Mouse (Mus musculus): ENCODE data around the gene Gimap4. TPM values are rescaled to one million over a fixed set of nuclear protein-coding genes. Genes with fewer than 3 reads are reported as not detected.

Gimap4 gene
- total and polyA plus RNA-seq, 3 experiments: 0.12 to 0.25 TPM; not detected in 1

- no peak overlapping the region for H3K4me3 ChIP-seq (ENCODE audit: control insufficient read depth in 1 of 2, insufficient read depth in 1 of 2, low read depth in 2 of 2, low read length in 2 of 2)
- H3K9me3 ChIP-seq (replicated peaks; ENCODE audit: insufficient read depth, low read length): no peaks in the 10 kb centered on the region
- H3K9ac ChIP-seq (ENCODE audit: control insufficient read depth, low read depth, low read length, poor library complexity, severe bottlenecking): no peak overlapping the region
- no peak for TF ChIP-seq GATA1 (IDR thresholded peaks at IDR 0.05; ENCODE audit: low read depth, low read length)
- TF ChIP-seq ZC3H11A (IDR thresholded peaks at IDR 0.05; ENCODE audit: low read depth, low read length): no peak
- TF ChIP-seq POLR2AphosphoS5 (IDR thresholded peaks at IDR 0.05; ENCODE audit: borderline replicate concordance, low read depth, low read length): no peak
- no peak for TF ChIP-seq USF2 (IDR thresholded peaks at IDR 0.05; ENCODE audit: borderline replicate concordance in 1 of 2, insufficient read depth in 1 of 2, low read depth in 1 of 2, low read length in 2 of 2)
- TF ChIP-seq NELFE (IDR thresholded peaks at IDR 0.05; ENCODE audit: low read depth, low read length): no peak
- no peak for TF ChIP-seq MAX (IDR thresholded peaks at IDR 0.05; ENCODE audit: low read length)
- TF ChIP-seq EP300 (IDR thresholded peaks at IDR 0.05; ENCODE audit: low read depth in 1 of 2, low read length in 2 of 2): no peak
- no peak for TF ChIP-seq ZMIZ1 (IDR thresholded peaks at IDR 0.05; ENCODE audit: low read depth, low read length)
- no peak for TF ChIP-seq TAL1 (IDR thresholded peaks at IDR 0.05; ENCODE audit: low read length)
- TF ChIP-seq UBTF (IDR thresholded peaks at IDR 0.05; ENCODE audit: borderline replicate concordance, insufficient read depth, low read depth, low read length): no peak
- TF ChIP-seq CHD2 (IDR thresholded peaks at IDR 0.05; ENCODE audit: low read length): no peak
- H3K4me1 ChIP-seq (ENCODE audit: control insufficient read depth in 1 of 2, insufficient read depth in 2 of 2, low read length in 2 of 2): no peaks in the 10 kb centered on the region
- no peaks in the 10 kb centered on the region for H3K36me3 ChIP-seq (ENCODE audit: control insufficient read depth in 1 of 2, insufficient read depth in 2 of 2, low read length in 2 of 2)
- H3K79me2 ChIP-seq (ENCODE audit: control insufficient read depth, insufficient read depth, low read length, poor library complexity): no peaks in the 10 kb centered on the region
- H3K27ac ChIP-seq (ENCODE audit: control insufficient read depth, low read depth, low read length): no peak overlapping the region
- H3K27me3 ChIP-seq (ENCODE audit: control insufficient read depth in 1 of 2, insufficient read depth in 2 of 2, low read length in 2 of 2): no peaks in the 10 kb centered on the region
- no peak for DNase-seq (ENCODE audit: low read depth, low spot score)
These were observed 56.9 kb downstream of the Gimap4 start for GRCm38 (mm10) chr6:48741273-48741672.

Other genes starting within 250 kb of the Gimap4 start
- gene Zfp467, start 238.7 kb upstream of the Gimap4 start, total RNA-seq (2012; rRNA removed): 0.85 and 1.0 TPM in 2 replicates
- gene Zfp467, start 238.7 kb upstream of the Gimap4 start, polyA plus RNA-seq (2012; ENCODE audit: insufficient read depth in 1 of 2, insufficient read length in 2 of 2, low read depth in 1 of 2, low replicate concordance in 2 of 2, missing spikeins in 1 of 2): 1 to 10 TPM in 1 of 2 experiments, not detected in 1; 5.7 TPM
- gene Sspo, start 236.3 kb upstream of the Gimap4 start, total RNA-seq (2012; rRNA removed): not detected in 2 replicates
- gene Sspo, start 236.3 kb upstream of the Gimap4 start, polyA plus RNA-seq (2012; ENCODE audit: insufficient read depth in 1 of 2, insufficient read length in 2 of 2, low read depth in 1 of 2, low replicate concordance in 2 of 2, missing spikeins in 1 of 2): not detected
- not detected in 2 replicates for gene Atp6v0e2, start 146.9 kb upstream of the Gimap4 start, total RNA-seq (2012; rRNA removed)
- not detected for gene Atp6v0e2, start 146.9 kb upstream of the Gimap4 start, polyA plus RNA-seq (2012; ENCODE audit: insufficient read depth in 1 of 2, insufficient read length in 2 of 2, low read depth in 1 of 2, low replicate concordance in 2 of 2, missing spikeins in 1 of 2)
- not detected in 2 replicates for gene Lrrc61, start 129.8 kb upstream of the Gimap4 start, total RNA-seq (2012; rRNA removed)
- gene Lrrc61, start 129.8 kb upstream of the Gimap4 start, polyA plus RNA-seq (2012; ENCODE audit: insufficient read depth in 1 of 2, insufficient read length in 2 of 2, low read depth in 1 of 2, low replicate concordance in 2 of 2, missing spikeins in 1 of 2): not detected
- gene Rarres2, start 111.8 kb upstream of the Gimap4 start, total RNA-seq (2012; rRNA removed): not detected in 2 replicates
- not detected for gene Rarres2, start 111.8 kb upstream of the Gimap4 start, polyA plus RNA-seq (2012; ENCODE audit: insufficient read depth in 1 of 2, insufficient read length in 2 of 2, low read depth in 1 of 2, low replicate concordance in 2 of 2, missing spikeins in 1 of 2)
- not detected in 2 replicates for gene Gm45021, start 94.9 kb upstream of the Gimap4 start, total RNA-seq (2012; rRNA removed)
- gene Gm45021, start 94.9 kb upstream of the Gimap4 start, polyA plus RNA-seq (2012; ENCODE audit: insufficient read depth in 1 of 2, insufficient read length in 2 of 2, low read depth in 1 of 2, low replicate concordance in 2 of 2, missing spikeins in 1 of 2): not detected
- not detected in 2 replicates for gene Repin1, start 90.7 kb upstream of the Gimap4 start, total RNA-seq (2012; rRNA removed)
- not detected for gene Repin1, start 90.7 kb upstream of the Gimap4 start, polyA plus RNA-seq (2012; ENCODE audit: insufficient read depth in 1 of 2, insufficient read length in 2 of 2, low read depth in 1 of 2, low replicate concordance in 2 of 2, missing spikeins in 1 of 2)
- gene Gm44965, start 90.6 kb upstream of the Gimap4 start, total RNA-seq (2012; rRNA removed): not detected in 2 replicates
- gene Gm44965, start 90.6 kb upstream of the Gimap4 start, polyA plus RNA-seq (2012; ENCODE audit: insufficient read depth in 1 of 2, insufficient read length in 2 of 2, low read depth in 1 of 2, low replicate concordance in 2 of 2, missing spikeins in 1 of 2): not detected
- gene Zfp775, start 82.5 kb upstream of the Gimap4 start, total RNA-seq (2012; rRNA removed): not detected in 2 replicates
- not detected for gene Zfp775, start 82.5 kb upstream of the Gimap4 start, polyA plus RNA-seq (2012; ENCODE audit: insufficient read depth in 1 of 2, insufficient read length in 2 of 2, low read depth in 1 of 2, low replicate concordance in 2 of 2, missing spikeins in 1 of 2)
- not detected in 2 replicates for gene AI854703, start 57.8 kb upstream of the Gimap4 start, total RNA-seq (2012; rRNA removed)
- gene AI854703, start 57.8 kb upstream of the Gimap4 start, polyA plus RNA-seq (2012; ENCODE audit: insufficient read depth in 1 of 2, insufficient read length in 2 of 2, low read depth in 1 of 2, low replicate concordance in 2 of 2, missing spikeins in 1 of 2): not detected
- not detected in 2 replicates for gene Gimap8, start 37.3 kb upstream of the Gimap4 start, total RNA-seq (2012; rRNA removed)
- gene Gimap8, start 37.3 kb upstream of the Gimap4 start, polyA plus RNA-seq (2012; ENCODE audit: insufficient read depth in 1 of 2, insufficient read length in 2 of 2, low read depth in 1 of 2, low replicate concordance in 2 of 2, missing spikeins in 1 of 2): not detected
- 3.8 and 4.8 TPM in 2 replicates for gene Gimap9, start 8.4 kb upstream of the Gimap4 start, total RNA-seq (2012; rRNA removed)
- 1 to 10 TPM in 1 of 2 experiments, not detected in 1; 6.2 TPM for gene Gimap9, start 8.4 kb upstream of the Gimap4 start, polyA plus RNA-seq (2012; ENCODE audit: insufficient read depth in 1 of 2, insufficient read length in 2 of 2, low read depth in 1 of 2, low replicate concordance in 2 of 2, missing spikeins in 1 of 2)
- not detected in 2 replicates for gene Gimap6, start 23.7 kb downstream of the Gimap4 start, total RNA-seq (2012; rRNA removed)
- gene Gimap6, start 23.7 kb downstream of the Gimap4 start, polyA plus RNA-seq (2012; ENCODE audit: insufficient read depth in 1 of 2, insufficient read length in 2 of 2, low read depth in 1 of 2, low replicate concordance in 2 of 2, missing spikeins in 1 of 2): not detected
- not detected in 2 replicates for gene Gm28053, start 34.1 kb downstream of the Gimap4 start, total RNA-seq (2012; rRNA removed)
- not detected for gene Gm28053, start 34.1 kb downstream of the Gimap4 start, polyA plus RNA-seq (2012; ENCODE audit: insufficient read depth in 1 of 2, insufficient read length in 2 of 2, low read depth in 1 of 2, low replicate concordance in 2 of 2, missing spikeins in 1 of 2)
- gene Gimap7, start 34.1 kb downstream of the Gimap4 start, total RNA-seq (2012; rRNA removed): not detected in 2 replicates
- not detected for gene Gimap7, start 34.1 kb downstream of the Gimap4 start, polyA plus RNA-seq (2012; ENCODE audit: insufficient read depth in 1 of 2, insufficient read length in 2 of 2, low read depth in 1 of 2, low replicate concordance in 2 of 2, missing spikeins in 1 of 2)
- not detected in 2 replicates for gene Gimap1, start 54.5 kb downstream of the Gimap4 start, total RNA-seq (2012; rRNA removed)
- not detected for gene Gimap1, start 54.5 kb downstream of the Gimap4 start, polyA plus RNA-seq (2012; ENCODE audit: insufficient read depth in 1 of 2, insufficient read length in 2 of 2, low read depth in 1 of 2, low replicate concordance in 2 of 2, missing spikeins in 1 of 2)
- not detected in 2 replicates for gene Gimap5, start 61.6 kb downstream of the Gimap4 start, total RNA-seq (2012; rRNA removed)
- gene Gimap5, start 61.6 kb downstream of the Gimap4 start, polyA plus RNA-seq (2012; ENCODE audit: insufficient read depth in 1 of 2, insufficient read length in 2 of 2, low read depth in 1 of 2, low replicate concordance in 2 of 2, missing spikeins in 1 of 2): not detected
- not detected in 2 replicates for gene Gimap3, start 86.3 kb downstream of the Gimap4 start, total RNA-seq (2012; rRNA removed)
- not detected for gene Gimap3, start 86.3 kb downstream of the Gimap4 start, polyA plus RNA-seq (2012; ENCODE audit: insufficient read depth in 1 of 2, insufficient read length in 2 of 2, low read depth in 1 of 2, low replicate concordance in 2 of 2, missing spikeins in 1 of 2)
- 3.9 TPM in 2 replicates for gene Tmem176a, start 156.4 kb downstream of the Gimap4 start, total RNA-seq (2012; rRNA removed)
- 10 to 100 TPM in 1 of 2 experiments, not detected in 1; 18.5 TPM for gene Tmem176a, start 156.4 kb downstream of the Gimap4 start, polyA plus RNA-seq (2012; ENCODE audit: insufficient read depth in 1 of 2, insufficient read length in 2 of 2, low read depth in 1 of 2, low replicate concordance in 2 of 2, missing spikeins in 1 of 2)
- gene Tmem176b, start 156.9 kb downstream of the Gimap4 start, total RNA-seq (2012; rRNA removed): 22.2 and 23.0 TPM in 2 replicates
- gene Tmem176b, start 156.9 kb downstream of the Gimap4 start, polyA plus RNA-seq (2012; ENCODE audit: insufficient read depth in 1 of 2, insufficient read length in 2 of 2, low read depth in 1 of 2, low replicate concordance in 2 of 2, missing spikeins in 1 of 2): 10 to 100 TPM in 1 of 2 experiments, not detected in 1; 77.0 TPM
- not detected in 2 replicates for gene Aoc1, start 188.3 kb downstream of the Gimap4 start, total RNA-seq (2012; rRNA removed)
- not detected for gene Aoc1, start 188.3 kb downstream of the Gimap4 start, polyA plus RNA-seq (2012; ENCODE audit: insufficient read depth in 1 of 2, insufficient read length in 2 of 2, low read depth in 1 of 2, low replicate concordance in 2 of 2, missing spikeins in 1 of 2)
- gene 1600015I10Rik, start 245.3 kb downstream of the Gimap4 start, total RNA-seq (2012; rRNA removed): not detected in 2 replicates
- not detected for gene 1600015I10Rik, start 245.3 kb downstream of the Gimap4 start, polyA plus RNA-seq (2012; ENCODE audit: insufficient read depth in 1 of 2, insufficient read length in 2 of 2, low read depth in 1 of 2, low replicate concordance in 2 of 2, missing spikeins in 1 of 2)

Measured in MEL (cell line).